Mouse (Mus musculus) C2C12 (cell line): ENCODE measurements at regions not wholly inside any gene's neighbourhood (a gene's known extent, or its start where the extent isn't known, plus 50 kb on each side); places are given as distances from the start of the nearest gene placed in this dataset.

Experiments used
- CTCF ChIP-seq: IDR thresholded peaks from one replicate; pipeline ENCODE4 v1.5.1; 2011; ENCODE audit not compliant: control insufficient read depth, insufficient read depth, insufficient read length
- USF1 ChIP-seq: IDR thresholded peaks from one replicate; pipeline ENCODE4 v1.6.1; 2011; ENCODE audit warnings: low read depth, mild to moderate bottlenecking, control low read depth, moderate library complexity

- TF ChIP-seq CTCF (no peak), USF1 (no peak)
Observed at GRCm38 (mm10) chrX:50607636-50608035, 179.3 kb upstream of the Olfr1324 start.
